ENCODE assay signal across 19 mouse cellular contexts in the genomic region with DNA sequence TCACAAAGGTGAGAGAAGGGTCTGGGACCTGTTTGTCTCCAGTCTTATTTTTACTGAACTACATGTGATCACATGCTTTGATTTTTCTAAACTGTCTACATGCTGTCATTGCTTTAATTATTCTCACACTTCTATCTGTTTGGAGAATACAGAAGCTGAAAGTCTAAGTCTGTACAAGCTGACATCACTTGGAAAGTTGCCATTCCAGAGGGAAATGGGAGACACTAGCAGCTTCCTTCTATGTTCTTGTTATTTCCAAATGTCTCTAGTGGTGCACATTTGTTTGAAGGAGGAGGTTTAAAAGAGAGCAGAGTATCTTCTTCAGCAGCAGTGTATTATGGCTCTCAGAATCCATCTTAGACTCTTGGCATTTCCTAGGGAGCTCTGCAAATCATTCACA.
"Had no signal": no experiment of that assay in that cellular context is flagged by ENCODE, and none has a peak within 500 bp of the region (broad histone marks: within the 10 kb centered on the region; RNA-seq: fewer than 3 reads in every experiment).

No protein-coding gene starts in this region.

- H3K9ac ChIP-seq: intestine, embryonic 15.5 days; limb, embryonic 12.5 days; liver, embryonic 13.5 days; liver, postnatal 0 days; lung, embryonic 15.5 days; midbrain, embryonic 15.5 days; neural tube, embryonic 12.5 days had no signal

- H3K4me1 ChIP-seq: intestine, embryonic 15.5 days; limb, embryonic 12.5 days; liver, embryonic 13.5 days; lung, embryonic 15.5 days; megakaryocyte, embryonic 14.5 days; midbrain, embryonic 15.5 days; neural tube, embryonic 12.5 days had no signal

- H3K4me3 ChIP-seq: intestine, embryonic 15.5 days; limb, embryonic 12.5 days; liver, embryonic 13.5 days; lung, embryonic 15.5 days; megakaryocyte, embryonic 14.5 days; midbrain, embryonic 15.5 days; neural tube, embryonic 12.5 days had no signal

- H3K4me2 ChIP-seq: intestine, embryonic 15.5 days; limb, embryonic 12.5 days; liver, embryonic 13.5 days; lung, embryonic 15.5 days; midbrain, embryonic 11.5 days; midbrain, embryonic 15.5 days; neural tube, embryonic 12.5 days had no signal

- H3K27ac ChIP-seq: intestine, embryonic 15.5 days; limb, embryonic 12.5 days; liver, embryonic 13.5 days; lung, embryonic 15.5 days; macrophage; midbrain, embryonic 15.5 days; neural tube, embryonic 12.5 days had no signal

- H3K27me3 ChIP-seq: intestine, embryonic 15.5 days; limb, embryonic 12.5 days; liver, embryonic 13.5 days; lung, embryonic 15.5 days; megakaryocyte, embryonic 14.5 days; midbrain, embryonic 15.5 days; neural tube, embryonic 12.5 days had no signal

- ATAC-seq: intestine, embryonic 15.5 days; liver, postnatal 0 days; midbrain, embryonic 15.5 days had no signal

- H3K9me3 ChIP-seq: intestine, embryonic 15.5 days; limb, embryonic 12.5 days; liver, embryonic 13.5 days; lung, embryonic 15.5 days; midbrain, embryonic 15.5 days; neural tube, embryonic 12.5 days had no signal

- DNase-seq: kidney, adult 18-20 months; kidney, postnatal 10 days; kidney, postnatal 4 days; liver; liver, embryonic 13.5 days; liver, postnatal 0 days; lung, postnatal 14 days; retina, postnatal 1 day; right cerebral cortex, postnatal 14 days; thymus, adult 18-20 months; thymus, postnatal 14 days had no signal

- H3K36me3 ChIP-seq: intestine, embryonic 15.5 days; limb, embryonic 12.5 days; liver, embryonic 13.5 days; lung, embryonic 15.5 days; midbrain, embryonic 15.5 days; neural tube, embryonic 12.5 days had no signal
